Mouse (Mus musculus): ENCODE measurements around the gene Lgals7. TPM values are rescaled to one million over a fixed set of nuclear protein-coding genes. Genes with fewer than 3 reads are reported as not detected.

Gene Lgals7
- polyA plus RNA-seq, 1 experiment from 2014 or later, result 2.2 TPM

- no peak for ATAC-seq (ENCODE audit: insufficient read depth, low FRiP score, low read depth)
Measured at GRCm38 (mm10) chr7:28821261-28821831, 42.3 kb upstream of the Lgals7 start.

GRCm38 (mm10) chr7:28822556-28822955, 41.1 kb upstream of the Lgals7 start:
- no peaks in the 10 kb centered on the region for H3K9me3 ChIP-seq
- H3K36me3 ChIP-seq, result peaks cover 40% of the 10 kb centered on the region
- no peak overlapping the region for H3K4me2 ChIP-seq
- 0 out of 2 replicates have a peak overlapping the region, but pooled peaks have one; percentile 23 for H3K27ac ChIP-seq
- no peak overlapping the region for H3K4me3 ChIP-seq (replicated peaks)
- 70% methylated on average over 1 of the region's 1 CpGs for WGBS
- H3K4me1 ChIP-seq, result peaks cover 30% of the 10 kb centered on the region; the same call in 1 of the 2 replicates
- no peak for ATAC-seq (ENCODE audit: insufficient read depth, low FRiP score, low read depth)
- H3K27me3 ChIP-seq (replicated peaks), result no peaks in the 10 kb centered on the region
- H3K9ac ChIP-seq, result no peak overlapping the region

More at GRCm38 (mm10) chr7:28821261-28821831, 42.3 kb upstream of the Lgals7 start:
- H3K4me1 ChIP-seq, result peaks cover 32% of the 10 kb centered on the region; the same call in 1 of the 2 replicates
- H3K36me3 ChIP-seq, result peaks cover 53% of the 10 kb centered on the region
- 65% methylated on average over 10 of the region's 10 CpGs for WGBS
- no peak overlapping the region for H3K4me2 ChIP-seq
- no peaks in the 10 kb centered on the region for H3K9me3 ChIP-seq
- H3K9ac ChIP-seq, result no peak overlapping the region
- no peak overlapping the region for H3K27ac ChIP-seq
- H3K4me3 ChIP-seq (replicated peaks), result no peak overlapping the region
- H3K27me3 ChIP-seq (replicated peaks), result no peaks in the 10 kb centered on the region

DNA sequence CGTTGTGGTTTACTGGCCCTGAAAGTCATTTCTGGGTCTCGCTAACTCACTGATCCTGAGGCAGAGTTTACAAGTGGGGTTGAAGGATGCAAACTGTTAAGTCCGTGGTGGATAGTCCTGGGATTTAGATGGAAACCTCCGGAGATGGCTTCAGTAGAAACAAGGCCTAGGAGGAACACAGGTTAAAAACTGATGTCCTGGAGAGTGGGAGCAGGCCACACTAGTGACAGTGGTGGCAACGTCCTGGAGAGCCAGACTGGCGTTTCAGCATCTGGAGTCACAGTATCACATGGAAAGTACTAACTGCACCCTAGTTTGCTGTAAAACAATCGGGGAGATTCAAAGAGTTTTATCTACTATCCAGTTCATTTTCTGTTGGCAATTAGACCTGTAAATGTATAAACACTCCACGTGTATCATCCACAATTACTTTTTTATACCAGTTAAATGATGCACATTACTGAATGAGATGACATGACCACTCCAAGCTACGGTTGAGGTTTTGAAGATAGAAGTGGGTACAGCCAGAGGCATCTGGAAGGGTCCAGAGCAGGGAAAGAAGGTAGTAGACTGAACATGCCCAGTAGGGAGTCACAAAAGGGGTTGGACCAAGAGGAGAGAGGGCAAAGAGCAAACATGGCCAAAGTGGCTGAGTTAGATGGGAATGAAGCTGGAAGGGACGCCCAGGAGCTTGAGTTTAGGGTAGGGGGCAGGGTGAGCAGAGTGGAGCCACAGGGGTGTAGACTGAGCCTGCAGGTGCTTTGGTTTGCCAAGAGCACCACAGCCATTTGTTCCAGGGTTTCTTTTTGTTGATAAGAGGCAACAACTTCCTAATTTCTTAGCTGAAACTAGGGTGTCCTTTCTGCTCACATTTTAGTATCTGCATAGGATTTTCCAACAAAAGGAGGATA, 40.4 kb upstream of the Lgals7 start:
- peaks cover 32% of the 10 kb centered on the region; the same call in 1 of the 2 replicates for H3K4me1 ChIP-seq
- H3K27me3 ChIP-seq (replicated peaks), result no peaks in the 10 kb centered on the region
- 50% methylated on average over 10 of the region's 10 CpGs for WGBS
- no peak for ATAC-seq (ENCODE audit: insufficient read depth, low FRiP score, low read depth)
- H3K27ac ChIP-seq, result peak overlapping the region; percentile 23; the same call in 1 of the 2 replicates
- no peak overlapping the region for H3K4me3 ChIP-seq (replicated peaks)
- no peaks in the 10 kb centered on the region for H3K9me3 ChIP-seq
- no peak overlapping the region for H3K9ac ChIP-seq
- no peak overlapping the region for H3K4me2 ChIP-seq
- peaks cover 34% of the 10 kb centered on the region for H3K36me3 ChIP-seq

DNA sequence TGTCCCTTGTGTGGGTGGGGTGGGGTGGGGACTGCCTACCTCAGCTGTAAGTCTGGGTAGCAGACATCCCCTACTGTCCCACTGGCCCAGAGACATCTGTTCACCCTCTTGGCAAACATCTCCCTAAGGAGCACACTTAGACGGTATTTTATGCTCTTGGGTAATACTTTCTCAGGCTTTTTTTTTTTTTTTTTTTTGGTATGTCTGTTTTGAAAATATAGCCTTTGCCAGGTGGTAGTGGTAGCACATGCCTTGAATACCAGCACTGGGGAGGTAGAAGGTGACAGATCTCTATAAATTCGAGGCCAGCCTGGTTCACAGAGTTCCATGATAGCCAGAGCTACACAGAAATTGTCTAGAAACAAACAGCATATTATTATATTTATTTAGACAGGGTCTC, 39.7 kb upstream of the Lgals7 start:
- H3K4me1 ChIP-seq, result peaks cover 30% of the 10 kb centered on the region; the same call in 1 of the 2 replicates
- WGBS, result 32% methylated on average over 2 of the region's 2 CpGs
- ATAC-seq (ENCODE audit: insufficient read depth, low FRiP score, low read depth), result no peak
- no peak overlapping the region for H3K9ac ChIP-seq
- H3K36me3 ChIP-seq, result peaks cover 27% of the 10 kb centered on the region
- no peak overlapping the region for H3K4me3 ChIP-seq (replicated peaks)
- no peak overlapping the region for H3K4me2 ChIP-seq
- peak overlapping the region; percentile 91; the same call in 1 of the 2 replicates for H3K27ac ChIP-seq
- H3K9me3 ChIP-seq, result no peaks in the 10 kb centered on the region
- H3K27me3 ChIP-seq (replicated peaks), result no peaks in the 10 kb centered on the region

DNA sequence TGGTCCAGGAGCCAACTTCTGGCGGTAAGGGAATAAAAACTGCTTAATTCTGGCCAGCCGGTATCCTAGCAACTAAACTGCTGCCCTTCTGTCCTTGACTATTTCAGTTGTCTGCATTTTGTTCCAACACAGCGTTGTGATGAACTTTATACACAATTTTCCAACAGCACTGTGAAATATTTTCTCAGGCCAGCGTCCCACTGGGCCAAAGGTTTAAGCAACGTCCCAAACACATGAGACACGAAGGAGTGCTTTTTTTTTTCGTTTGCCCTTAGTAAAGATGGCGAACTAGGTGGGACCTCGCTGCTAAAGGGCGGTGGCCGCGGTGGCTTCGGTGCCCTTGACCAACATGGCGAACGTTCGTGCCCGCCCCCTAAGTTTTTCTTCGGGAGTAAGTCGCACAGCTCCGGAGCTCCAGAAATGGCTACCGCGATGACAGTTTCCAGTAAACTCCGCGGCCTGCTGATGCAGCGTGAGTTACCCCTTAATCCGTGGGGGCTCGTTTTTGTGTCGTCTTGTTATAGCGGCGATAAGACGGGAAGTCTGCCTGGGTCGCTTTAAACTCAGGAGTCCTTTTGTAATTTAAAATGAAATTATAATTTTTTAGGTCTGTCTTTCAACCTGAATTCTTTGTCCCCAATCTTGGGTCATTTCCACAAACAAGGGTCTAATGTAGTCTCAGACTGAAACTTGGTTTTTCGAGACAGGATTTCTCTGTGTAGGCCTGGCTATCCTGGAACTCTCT, 38.5 kb upstream of the Lgals7 start, which contains the start of gene Ech1:
TSS of gene Ech1 (plus strand) at position 277 of the 745 bp plus-strand sequence.
- Histone ChIP-seq H3K9ac (peak within 1 kb of the TSS; percentile 52; the same call in 1 of the 2 replicates), H3K36me3 (peaks cover 27% of the 10 kb centered on the region), H3K27ac (peak within 1 kb of the TSS; percentile 91), H3K4me1 (peaks cover 24% of the 10 kb centered on the region; the same call in 1 of the 2 replicates), H3K4me2 (peak within 1 kb of the TSS; percentile 48), H3K4me3 (replicated peaks) (peak within 1 kb of the TSS; percentile 49), H3K27me3 (replicated peaks) (no peaks in the 10 kb centered on the region), H3K9me3 (no peaks in the 10 kb centered on the region)
- peak; percentile 73; the same call in 1 of the 2 replicates for ATAC-seq (ENCODE audit: insufficient read depth, low FRiP score, low read depth)
- WGBS, result 2% methylated on average over 33 of the region's 33 CpGs

GRCm38 (mm10) chr7:28825686-28826401, 37.8 kb upstream of the Lgals7 start:
- no peak for ATAC-seq (ENCODE audit: insufficient read depth, low FRiP score, low read depth)
- H3K9ac ChIP-seq, result peak overlapping the region; percentile 52; the same call in 1 of the 2 replicates
- no peaks in the 10 kb centered on the region for H3K9me3 ChIP-seq
- H3K4me1 ChIP-seq, result peaks cover 17% of the 10 kb centered on the region; the same call in 1 of the 2 replicates
- no peaks in the 10 kb centered on the region for H3K27me3 ChIP-seq (replicated peaks)
- peaks cover 22% of the 10 kb centered on the region for H3K36me3 ChIP-seq
- peak overlapping the region; percentile 49 for H3K4me3 ChIP-seq (replicated peaks)
- peak overlapping the region; percentile 48 for H3K4me2 ChIP-seq
- peak overlapping the region; percentile 91 for H3K27ac ChIP-seq
- WGBS, result 48% methylated on average over 11 of the region's 11 CpGs

DNA sequence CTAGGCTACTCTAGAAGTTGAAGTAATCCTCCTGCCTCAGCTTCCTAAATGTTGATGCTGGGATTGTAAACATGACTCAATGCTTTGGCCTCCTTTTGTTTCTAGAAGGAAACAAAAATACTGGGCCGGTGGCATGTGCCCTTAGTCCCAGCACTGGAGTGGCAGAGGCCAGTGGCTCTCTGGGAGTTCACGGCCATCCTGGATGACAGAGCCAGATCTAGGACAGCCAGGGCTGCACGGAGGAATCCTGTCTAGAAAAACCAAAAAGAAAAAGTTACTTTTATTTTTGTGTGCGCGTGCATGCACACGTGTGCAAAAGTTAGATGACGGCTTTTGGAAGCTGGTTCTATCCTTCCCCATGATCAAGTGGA, 37.3 kb upstream of the Lgals7 start:
- Histone ChIP-seq H3K4me2 (peak overlapping the region; percentile 48), H3K9ac (no peak overlapping the region), H3K4me1 (peaks cover 14% of the 10 kb centered on the region; the same call in 1 of the 2 replicates), H3K36me3 (peaks cover 16% of the 10 kb centered on the region), H3K27ac (peak overlapping the region; percentile 91; the same call in 1 of the 2 replicates), H3K9me3 (no peaks in the 10 kb centered on the region), H3K27me3 (replicated peaks) (no peaks in the 10 kb centered on the region), H3K4me3 (replicated peaks) (peak overlapping the region; percentile 49; the same call in 1 of the 2 replicates)
- 92% methylated on average over 7 of the region's 7 CpGs for WGBS
- no peak for ATAC-seq (ENCODE audit: insufficient read depth, low FRiP score, low read depth)

GRCm38 (mm10) chr7:28827338-28827737, 36.3 kb upstream of the Lgals7 start:
- Histone ChIP-seq H3K27ac (peak overlapping the region; percentile 44; the same call in 1 of the 2 replicates), H3K36me3 (peaks cover 17% of the 10 kb centered on the region), H3K4me3 (replicated peaks) (no peak overlapping the region), H3K4me1 (peaks cover 13% of the 10 kb centered on the region; the same call in 1 of the 2 replicates), H3K27me3 (replicated peaks) (no peaks in the 10 kb centered on the region), H3K9me3 (no peaks in the 10 kb centered on the region), H3K4me2 (no peak overlapping the region), H3K9ac (no peak overlapping the region)
- ATAC-seq (ENCODE audit: insufficient read depth, low FRiP score, low read depth), result 0 out of 2 replicates have a peak, but pooled peaks have one; percentile 5
- 38% methylated on average over 3 of the region's 3 CpGs for WGBS

DNA sequence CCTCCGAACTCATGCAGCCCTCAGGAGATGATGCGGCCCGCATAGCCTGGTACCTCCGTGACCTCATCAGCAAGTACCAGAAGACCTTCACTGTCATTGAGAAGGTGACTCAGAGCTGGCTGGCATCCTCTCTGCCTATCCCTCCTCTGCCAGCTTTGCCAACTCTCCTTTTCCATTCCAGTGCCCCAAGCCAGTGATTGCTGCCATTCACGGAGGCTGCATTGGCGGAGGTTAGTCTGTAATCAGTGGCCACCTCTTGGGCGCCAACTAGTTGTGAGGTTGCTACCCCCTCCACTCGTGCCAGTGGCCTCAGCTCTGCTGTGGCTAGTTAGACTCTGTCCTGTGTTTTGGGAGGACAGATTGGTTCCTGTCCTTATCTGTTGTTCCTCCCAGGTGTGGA, 33.8 kb upstream of the Lgals7 start:
- no peaks in the 10 kb centered on the region for H3K27me3 ChIP-seq (replicated peaks)
- no peak overlapping the region for H3K4me2 ChIP-seq
- peaks cover 12% of the 10 kb centered on the region for H3K36me3 ChIP-seq
- no peak overlapping the region for H3K4me3 ChIP-seq (replicated peaks)
- no peak overlapping the region for H3K27ac ChIP-seq
- 94% methylated on average over 8 of the region's 8 CpGs for whole genome bisulfite sequencing
- H3K4me1 ChIP-seq, result peaks cover 13% of the 10 kb centered on the region; the same call in 1 of the 2 replicates
- H3K9ac ChIP-seq, result no peak overlapping the region
- ATAC-seq (ENCODE audit: insufficient read depth, low FRiP score, low read depth), result no peak
- no peaks in the 10 kb centered on the region for H3K9me3 ChIP-seq

- WGBS, result 75% methylated on average over 5 of the region's 5 CpGs
- Histone ChIP-seq H3K9me3 (no peaks in the 10 kb centered on the region), H3K4me2 (no peak overlapping the region), H3K9ac (no peak overlapping the region), H3K27me3 (replicated peaks) (no peaks in the 10 kb centered on the region), H3K36me3 (peaks cover 12% of the 10 kb centered on the region), H3K4me3 (replicated peaks) (no peak overlapping the region), H3K27ac (no peak overlapping the region), H3K4me1 (peaks cover 12% of the 10 kb centered on the region; the same call in 1 of the 2 replicates)
- ATAC-seq (ENCODE audit: insufficient read depth, low FRiP score, low read depth), result no peak
Measured at GRCm38 (mm10) chr7:28830981-28831380, 32.7 kb upstream of the Lgals7 start.
